Mouse (Mus musculus) brain, embryonic 18.5 days (tissue): Measurements from ENCODE around the gene Zdhhc22.

ENCODE experiments used
- DNase-seq: peaks from one replicate; pipeline ENCODE4 v3.0.0-alpha.2; 2012; ENCODE audit warnings: low read depth, low spot score

Gene Zdhhc22

GRCm38 (mm10) chr12:86995931-86996330 is 5.7 kb upstream of the Zdhhc22 start:
- no peak for DNase-seq

GRCm38 (mm10) chr12:86994776-86995175 is 4.5 kb upstream of the Zdhhc22 start:
- DNase-seq = no peak

- no peak for DNase-seq
Observed at GRCm38 (mm10) chr12:86994166-86994565, 3.9 kb upstream of the Zdhhc22 start.

GRCm38 (mm10) chr12:86990755-86991110 is 503 bp upstream of the Zdhhc22 start:
- no peak for DNase-seq

GRCm38 (mm10) chr12:86989378-86989777 is 852 bp downstream of the Zdhhc22 start:
- DNase-seq = no peak

- DNase-seq = no peak
Observed at GRCm38 (mm10) chr12:86988227-86988626, 2.0 kb downstream of the Zdhhc22 start.

- no peak for DNase-seq
Observed at GRCm38 (mm10) chr12:86986562-86986961, 3.7 kb downstream of the Zdhhc22 start.

- no peak for DNase-seq
Observed at GRCm38 (mm10) chr12:86984194-86984555, 6.1 kb downstream of the Zdhhc22 start.

GRCm38 (mm10) chr12:86983470-86984193 is 6.6 kb downstream of the Zdhhc22 start:
- no peak for DNase-seq

- DNase-seq = no peak
Observed at GRCm38 (mm10) chr12:86981180-86981579, 9.1 kb downstream of the Zdhhc22 start.

- DNase-seq = no peak
Observed at GRCm38 (mm10) chr12:86977833-86978232, 12.4 kb downstream of the Zdhhc22 start.

- DNase-seq = no peak
Observed at GRCm38 (mm10) chr12:86976511-86977168, 13.6 kb downstream of the Zdhhc22 start.

- DNase-seq = no peak
Observed at GRCm38 (mm10) chr12:86975761-86976160, 14.5 kb downstream of the Zdhhc22 start.

GRCm38 (mm10) chr12:86974387-86975288 is 15.6 kb downstream of the Zdhhc22 start:
- no peak for DNase-seq

- DNase-seq = no peak
Observed at GRCm38 (mm10) chr12:86973706-86974105, 16.5 kb downstream of the Zdhhc22 start.

GRCm38 (mm10) chr12:86973216-86973615 is 17.0 kb downstream of the Zdhhc22 start:
- no peak for DNase-seq

GRCm38 (mm10) chr12:86971089-86971488 is 19.1 kb downstream of the Zdhhc22 start:
- DNase-seq = no peak

GRCm38 (mm10) chr12:86969220-86969601 is 21.0 kb downstream of the Zdhhc22 start:
- no peak for DNase-seq

- DNase-seq = no peak
Observed at GRCm38 (mm10) chr12:86968468-86969219, 21.6 kb downstream of the Zdhhc22 start.

GRCm38 (mm10) chr12:86965237-86965799 is 24.9 kb downstream of the Zdhhc22 start:
- no peak for DNase-seq
